Mouse (Mus musculus) lung, postnatal 0 days (tissue): ENCODE measurements around the gene Meox1. TPM values are rescaled to one million over a fixed set of nuclear protein-coding genes. Genes with fewer than 3 reads are reported as not detected.

Experiments used
- ATAC-seq: fragments of 200-750 bp; cut with Nextera tagmentation; 2 replicates; pipeline ENCODE4 v1.8.0; 2017; ENCODE audit warnings: moderate library complexity
- DNase-seq: peaks from one replicate; pipeline ENCODE4 v3.0.0-alpha.2; 2016; ENCODE audit warnings: low spot score
- H3K27ac ChIP-seq: fragments of 300-500 bp; sonication (generic); 2 replicates; pipeline ENCODE4 v1.5.1; 2014; ENCODE audit warnings: antibody characterized with exemption, mild to moderate bottlenecking, low read length, mixed read lengths
- H3K27me3 ChIP-seq: fragments of 300-500 bp; sonication (generic); replicated peaks from 2 replicates; pipeline ENCODE4 v1.6.1; 2014; ENCODE audit warnings: low read length, mixed read lengths; ENCODE audit not compliant: insufficient read depth
- H3K36me3 ChIP-seq: fragments of 300-500 bp; sonication (generic); 2 replicates; pipeline ENCODE4 v1.6.1; 2014; ENCODE audit warnings: low read length, mixed read lengths; ENCODE audit not compliant: insufficient read depth
- H3K4me1 ChIP-seq: fragments of 300-500 bp; sonication (generic); 2 replicates; pipeline ENCODE4 v1.6.1; 2014; ENCODE audit warnings: antibody characterized with exemption, low read depth, low read length, mixed read lengths; ENCODE audit not compliant: insufficient read depth
- H3K4me2 ChIP-seq: fragments of 300-500 bp; sonication (generic); replicated peaks from 2 replicates; pipeline ENCODE4 v1.6.1; 2014; ENCODE audit warnings: low read depth, mild to moderate bottlenecking, low read length, moderate library complexity, mixed read lengths
- H3K4me3 ChIP-seq: fragments of 300-500 bp; sonication (generic); 2 replicates; pipeline ENCODE4 v1.5.1; 2014; ENCODE audit warnings: low read depth, low read length
- H3K9ac ChIP-seq: fragments of 300-500 bp; sonication (generic); replicated peaks from 2 replicates; pipeline ENCODE4 v1.6.1; 2014; ENCODE audit warnings: low read depth, mild to moderate bottlenecking
- H3K9me3 ChIP-seq: fragments of 300-500 bp; sonication (generic); 2 replicates; pipeline ENCODE4 v1.6.1; 2016; ENCODE audit warnings: low read length, mixed read lengths
- CTCF ChIP-seq: IDR thresholded peaks from 2 replicates; pipeline ENCODE4 v1.5.1; 2016; ENCODE audit warnings: antibody characterized with exemption, mild to moderate bottlenecking
- EP300 ChIP-seq: IDR thresholded peaks from 2 replicates; pipeline ENCODE4 v1.6.1; 2016; ENCODE audit warnings: antibody characterized with exemption, mild to moderate bottlenecking, control low read depth
- WGBS: fragments of 180-500 bp; shearing (Covaris S2); extraction: QIAGEN DNeasy Blood & Tissue Kit; methylation state at CpG from one replicate; pipeline ENCODE4 v1.1.7; 2014; 5-methylcytosine and 5-hydroxymethylcytosine counted together
- polyA plus RNA-seq: library from polyadenylated mRNA; unstranded; fragments of >200 nt; fragmentation: Nextera tagmentation; extraction: Ambion mirVana; gene quantifications from 2 replicates; pipeline ENCODE4 v1.2.1, GENCODE M21; 2015

Meox1 gene
- polyA plus RNA-seq, 1 experiment from 2014 or later = 8.1 TPM

DNA sequence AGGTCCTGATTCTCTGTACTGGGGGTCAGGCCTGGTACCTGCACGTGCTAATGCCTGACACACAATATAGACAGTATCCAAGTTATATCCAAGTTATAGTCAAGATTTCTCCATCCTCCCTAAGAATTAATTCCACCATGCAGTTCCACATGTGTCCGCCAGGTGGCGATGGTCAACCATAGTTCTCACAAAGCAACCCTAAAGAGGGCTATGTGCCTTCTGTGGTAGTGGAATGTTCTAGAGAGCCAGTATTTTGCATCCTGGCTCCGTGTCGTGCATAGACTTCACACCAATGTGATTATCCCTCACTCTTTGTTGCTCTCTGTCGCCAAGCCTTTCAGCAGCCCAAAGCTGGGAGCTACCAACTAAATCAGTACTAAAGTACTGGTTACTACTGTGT, 25.5 kb upstream of the Meox1 start:
- no peaks in the 10 kb centered on the region; the same call in 1 of the 2 replicates for H3K27me3 ChIP-seq
- ATAC-seq (peak; percentile 71), DNase-seq (peak; percentile 85)
- no peaks in the 10 kb centered on the region for H3K4me1 ChIP-seq
- H3K9ac ChIP-seq = no peak overlapping the region
- no peak overlapping the region for H3K27ac ChIP-seq
- no peaks in the 10 kb centered on the region for H3K36me3 ChIP-seq
- no peak overlapping the region for H3K4me2 ChIP-seq
- 2% methylated on average over 6 of the region's 6 CpGs for WGBS
- H3K9me3 ChIP-seq = no peaks in the 10 kb centered on the region
- H3K4me3 ChIP-seq = no peak overlapping the region
- TF ChIP-seq EP300 (no peak), CTCF (peak; percentile 99)

DNA sequence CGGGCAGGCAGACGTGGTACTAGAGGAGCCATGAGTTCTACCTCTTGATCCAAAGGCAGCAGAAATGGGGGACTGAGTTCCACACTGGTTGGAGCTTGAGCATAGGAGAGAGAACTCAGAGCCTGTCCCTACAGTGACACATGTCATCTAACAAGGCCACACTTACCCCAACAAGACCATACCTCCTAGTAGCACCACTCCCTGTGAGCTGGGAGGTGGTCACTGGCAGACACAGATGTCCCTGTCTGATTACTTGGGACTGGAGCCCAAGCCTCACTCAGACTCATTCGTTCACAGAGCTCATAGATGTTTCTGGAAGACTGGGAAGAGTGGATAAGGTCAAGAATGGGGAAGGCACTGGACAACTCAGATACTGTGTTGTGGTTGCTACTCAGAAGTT, 24.4 kb upstream of the Meox1 start:
- no peaks in the 10 kb centered on the region for H3K4me1 ChIP-seq
- no peak overlapping the region for H3K4me3 ChIP-seq
- ATAC-seq = no peak
- H3K4me2 ChIP-seq = no peak overlapping the region
- H3K9ac ChIP-seq = no peak overlapping the region
- no peaks in the 10 kb centered on the region for H3K36me3 ChIP-seq
- DNase-seq = no peak
- no peaks in the 10 kb centered on the region for H3K9me3 ChIP-seq
- no peak for TF ChIP-seq CTCF
- no peak for TF ChIP-seq EP300
- 60% methylated on average over 3 of the region's 3 CpGs for WGBS
- no peak overlapping the region for H3K27ac ChIP-seq
- no peaks in the 10 kb centered on the region; the same call in 1 of the 2 replicates for H3K27me3 ChIP-seq

DNA sequence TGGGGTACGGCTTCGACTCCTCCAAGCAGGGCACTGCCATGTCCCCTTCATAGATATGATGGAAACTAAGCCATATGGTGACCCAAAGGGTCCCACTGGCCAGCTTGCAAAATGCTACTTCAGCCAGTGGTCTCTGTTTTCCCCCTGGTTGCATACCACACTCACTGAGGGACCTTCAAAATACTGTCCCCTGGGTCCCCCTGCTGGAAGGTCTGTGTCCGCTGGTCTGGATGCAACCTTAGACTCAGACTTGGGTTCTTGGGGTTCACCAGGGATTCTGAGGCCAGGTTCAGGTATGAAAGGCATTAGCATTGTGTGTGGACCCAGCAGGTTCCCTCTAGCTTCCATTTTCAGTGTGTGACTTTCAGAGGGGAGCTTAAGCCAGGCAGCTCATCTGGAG, 22.6 kb upstream of the Meox1 start:
- DNase-seq (no peak), ATAC-seq (no peak)
- Histone ChIP-seq H3K9me3 (no peaks in the 10 kb centered on the region), H3K4me3 (no peak overlapping the region), H3K36me3 (no peaks in the 10 kb centered on the region), H3K4me1 (no peaks in the 10 kb centered on the region), H3K27me3 (no peaks in the 10 kb centered on the region; the same call in 1 of the 2 replicates), H3K27ac (no peak overlapping the region), H3K9ac (no peak overlapping the region), H3K4me2 (no peak overlapping the region)
- 68% methylated on average over 3 of the region's 3 CpGs for WGBS
- TF ChIP-seq EP300 (no peak), CTCF (peak; percentile 52)

DNA sequence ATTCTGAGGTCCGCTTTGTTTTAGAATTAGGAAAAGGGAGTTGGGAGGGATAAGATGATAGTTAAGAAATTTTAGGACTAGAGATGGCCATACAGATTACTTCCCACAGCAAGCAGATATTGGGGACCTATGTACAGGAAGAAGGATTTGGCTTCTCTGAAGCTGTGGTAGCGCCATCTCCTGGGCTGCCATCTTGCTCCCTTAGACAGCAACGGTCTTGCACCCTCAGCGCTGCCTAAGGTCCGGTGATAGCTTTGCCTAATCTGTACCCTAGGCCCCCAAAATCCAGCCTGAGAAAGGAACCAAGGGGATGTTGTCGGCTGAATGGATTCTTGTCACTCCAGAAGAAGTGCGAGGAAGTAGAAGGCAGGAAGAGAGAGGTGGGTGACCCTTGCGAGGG, 19.4 kb upstream of the Meox1 start:
- DNase-seq = no peak
- Histone ChIP-seq H3K9me3 (no peaks in the 10 kb centered on the region), H3K9ac (no peak overlapping the region), H3K4me3 (no peak overlapping the region), H3K36me3 (no peaks in the 10 kb centered on the region), H3K27ac (no peak overlapping the region), H3K27me3 (no peaks in the 10 kb centered on the region; the same call in 1 of the 2 replicates), H3K4me2 (no peak overlapping the region), H3K4me1 (no peaks in the 10 kb centered on the region)
- 50% methylated on average over 8 of the region's 8 CpGs for WGBS
- TF ChIP-seq CTCF = peak; percentile 37
- TF ChIP-seq EP300 = no peak
- ATAC-seq = no peak

DNA sequence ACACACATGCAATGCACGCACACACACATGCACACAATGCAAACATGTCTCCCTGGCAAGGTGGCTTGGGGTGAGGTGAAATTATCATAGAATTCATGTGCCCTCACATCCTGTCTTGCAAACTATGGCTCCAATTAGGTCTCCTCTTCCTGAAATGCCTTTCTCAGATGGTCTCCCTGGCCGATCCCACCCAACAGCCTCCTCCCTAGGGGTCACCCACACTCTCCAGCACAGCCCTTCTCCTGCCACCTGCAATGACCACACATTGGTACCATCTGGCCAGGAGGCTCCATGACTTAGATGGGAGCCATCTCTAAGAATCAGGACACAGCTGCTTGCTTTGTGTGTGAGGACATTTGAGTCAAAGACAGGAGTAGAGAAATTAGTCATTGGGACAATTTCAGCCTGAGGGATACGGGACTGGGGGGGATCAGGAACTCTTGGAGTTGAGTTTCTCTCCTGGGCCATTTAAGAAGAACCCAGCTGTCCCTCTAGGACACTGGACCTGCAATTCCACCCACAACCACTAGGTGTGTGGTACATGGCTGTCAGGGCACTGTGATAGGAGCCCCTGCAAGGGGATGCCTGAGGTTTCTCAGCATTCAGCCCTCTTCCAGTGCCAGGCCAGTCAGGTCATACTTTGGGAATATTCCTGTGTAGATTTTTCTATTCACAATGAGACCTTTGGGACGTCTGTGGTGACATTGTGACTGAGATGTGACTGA, 17.8 kb upstream of the Meox1 start:
- no peak for ATAC-seq
- Histone ChIP-seq H3K27ac (no peak overlapping the region), H3K4me3 (no peak overlapping the region), H3K4me2 (no peak overlapping the region), H3K27me3 (no peaks in the 10 kb centered on the region), H3K9ac (no peak overlapping the region), H3K36me3 (no peaks in the 10 kb centered on the region), H3K4me1 (no peaks in the 10 kb centered on the region), H3K9me3 (no peaks in the 10 kb centered on the region)
- DNase-seq = no peak
- TF ChIP-seq EP300 = no peak
- TF ChIP-seq CTCF = peak; percentile 65
- WGBS = 64% methylated on average over 4 of the region's 4 CpGs

DNA sequence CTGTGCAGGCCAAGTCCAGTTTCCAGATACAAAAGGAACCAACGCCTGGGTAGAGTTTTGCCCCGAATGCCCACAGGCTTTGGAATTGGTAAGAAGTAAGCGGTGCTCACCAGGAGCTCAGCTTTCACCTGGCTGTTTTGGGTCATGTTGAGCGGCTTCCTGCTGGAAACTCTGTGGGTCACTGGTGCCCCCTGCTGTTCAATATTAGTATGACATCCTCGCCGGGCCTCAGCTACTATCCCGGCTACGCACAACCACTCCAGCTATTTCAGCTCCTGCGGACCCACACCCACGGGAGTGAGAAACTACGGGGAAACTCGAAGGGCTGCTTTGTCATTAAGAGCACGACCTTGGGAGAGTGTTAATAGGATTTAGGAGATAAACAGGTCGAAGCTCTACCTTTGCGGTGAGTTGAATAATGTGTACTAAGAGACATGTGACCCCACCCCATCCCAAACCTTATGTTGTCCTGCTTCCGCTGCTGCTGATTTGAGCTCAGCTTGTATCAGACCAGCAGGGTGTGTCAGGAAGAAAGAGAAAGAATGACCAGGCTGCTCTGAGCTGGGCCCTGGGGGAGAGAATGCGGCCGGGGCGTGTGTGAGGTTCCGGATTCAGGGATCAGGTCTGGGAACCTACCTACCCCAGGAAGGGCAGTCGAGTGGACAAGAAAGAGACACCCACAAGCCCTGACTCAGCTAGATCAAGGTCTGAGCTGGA, 16.2 kb upstream of the Meox1 start:
- DNase-seq (peak; percentile 68), ATAC-seq (peak; percentile 47; the same call in 1 of the 2 replicates)
- whole genome bisulfite sequencing = 22% methylated on average over 21 of the region's 21 CpGs
- Histone ChIP-seq H3K36me3 (no peaks in the 10 kb centered on the region), H3K27me3 (no peaks in the 10 kb centered on the region), H3K9ac (no peak overlapping the region), H3K9me3 (no peaks in the 10 kb centered on the region), H3K4me1 (no peaks in the 10 kb centered on the region), H3K4me3 (no peak overlapping the region), H3K4me2 (no peak overlapping the region), H3K27ac (no peak overlapping the region)
- TF ChIP-seq EP300 (no peak), CTCF (peak; percentile 91)
